Mouse (Mus musculus): ENCODE results near the gene Nat8f2. TPM values are rescaled to one million over a fixed set of nuclear protein-coding genes. Genes with fewer than 3 reads are reported as not detected.
A peak's percentile ranks its signal among the peaks of the same experiment; 100 is the strongest.
"Not testable (repeated sequence)": the region's sequence is repeated elsewhere in the genome, so short reads cannot be mapped to it uniquely, and the experiment has no call there.

Gene Nat8f2
- total RNA-seq, 2 experiments from 2014 or later = not detected

DNA sequence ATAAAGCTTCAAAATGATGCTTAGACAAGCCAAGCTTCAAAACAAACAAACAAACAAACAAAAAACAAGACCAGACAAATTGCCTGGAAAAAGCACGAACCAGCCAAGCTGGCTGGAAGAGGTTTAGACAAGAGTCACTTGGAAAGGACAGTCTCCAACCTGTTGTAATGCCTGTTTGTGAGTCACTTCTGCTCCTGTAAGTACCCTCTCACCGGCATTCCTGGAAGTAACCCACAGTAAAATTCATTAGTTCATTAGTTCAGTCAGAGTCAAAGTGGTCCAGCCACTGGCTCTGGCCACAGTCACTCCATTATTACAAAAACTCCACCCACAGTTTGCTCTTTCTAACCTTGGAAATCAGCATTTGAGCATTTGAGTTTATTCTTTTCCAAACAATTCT, 5.1 kb downstream of the Nat8f2 start:
- no peak for DNase-seq

- DNase-seq = no peak
Measured at GRCm38 (mm10) chr6:85863136-85863535, 5.8 kb downstream of the Nat8f2 start.

GRCm38 (mm10) chr6:85862565-85862964, 6.4 kb downstream of the Nat8f2 start:
- no peak for DNase-seq

DNA sequence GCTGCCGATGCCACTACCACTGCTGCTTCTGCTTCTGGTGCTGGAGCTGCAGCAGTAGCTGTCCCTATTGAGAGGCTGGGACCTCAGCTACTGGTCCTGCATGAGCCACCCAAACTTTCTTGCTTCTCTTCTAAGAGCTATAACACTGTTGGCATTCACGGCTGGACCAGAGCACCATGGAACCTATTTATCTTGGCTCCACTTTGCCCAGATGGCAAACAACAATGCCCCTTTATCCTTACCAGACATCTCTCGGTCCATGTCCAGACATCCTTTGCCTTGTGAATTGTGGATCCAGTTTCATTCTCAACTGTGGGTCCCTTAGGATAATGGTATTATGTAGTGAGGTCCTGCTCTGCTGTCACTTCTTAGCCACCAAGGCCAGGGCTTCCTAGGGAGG, 7.7 kb downstream of the Nat8f2 start:
- DNase-seq = no peak

DNA sequence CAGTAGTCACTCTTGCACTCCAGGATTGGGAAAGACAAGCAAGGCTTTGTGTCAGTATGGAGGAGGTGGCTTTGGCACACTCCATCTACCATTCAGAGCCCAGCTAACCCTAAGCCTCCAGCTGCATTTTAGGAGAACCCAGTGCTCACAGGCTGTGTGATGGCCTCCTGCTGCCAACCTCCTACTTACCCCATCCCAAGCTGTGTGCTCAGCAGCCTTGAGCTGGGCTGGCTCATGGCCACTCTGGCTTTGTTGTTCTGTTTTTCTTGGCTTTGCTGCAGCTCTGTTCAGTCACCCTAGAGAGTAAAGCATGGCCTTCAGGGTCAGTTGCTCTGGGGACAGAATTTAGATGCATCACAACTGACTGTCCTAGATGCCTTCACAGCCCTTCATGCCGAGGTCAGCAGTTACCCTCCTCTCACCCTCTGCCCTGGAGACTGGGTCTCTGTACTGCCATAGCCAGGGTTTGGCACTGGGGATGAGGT, 12.7 kb downstream of the Nat8f2 start:
- DNase-seq = peak; percentile 56

DNA sequence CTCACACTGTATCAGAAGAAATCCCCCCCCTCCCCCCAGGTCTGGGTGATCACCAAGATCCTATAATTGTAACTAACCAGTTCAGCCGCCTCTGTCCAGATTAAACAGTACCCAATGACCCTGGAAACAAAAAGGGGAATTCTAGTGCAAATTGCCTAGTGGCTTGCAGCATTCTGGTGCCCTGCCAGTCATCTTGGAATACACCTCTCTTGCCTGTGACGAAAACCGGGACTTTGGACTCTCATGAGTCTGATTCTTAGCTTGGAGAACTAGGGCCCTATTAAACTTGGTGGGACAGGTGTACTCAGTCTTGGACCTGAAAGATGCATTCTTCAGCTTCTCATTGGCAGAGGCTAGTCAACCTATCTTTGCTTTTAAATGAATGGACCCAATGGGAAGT, 15.5 kb downstream of the Nat8f2 start:
- no peak for DNase-seq

DNA sequence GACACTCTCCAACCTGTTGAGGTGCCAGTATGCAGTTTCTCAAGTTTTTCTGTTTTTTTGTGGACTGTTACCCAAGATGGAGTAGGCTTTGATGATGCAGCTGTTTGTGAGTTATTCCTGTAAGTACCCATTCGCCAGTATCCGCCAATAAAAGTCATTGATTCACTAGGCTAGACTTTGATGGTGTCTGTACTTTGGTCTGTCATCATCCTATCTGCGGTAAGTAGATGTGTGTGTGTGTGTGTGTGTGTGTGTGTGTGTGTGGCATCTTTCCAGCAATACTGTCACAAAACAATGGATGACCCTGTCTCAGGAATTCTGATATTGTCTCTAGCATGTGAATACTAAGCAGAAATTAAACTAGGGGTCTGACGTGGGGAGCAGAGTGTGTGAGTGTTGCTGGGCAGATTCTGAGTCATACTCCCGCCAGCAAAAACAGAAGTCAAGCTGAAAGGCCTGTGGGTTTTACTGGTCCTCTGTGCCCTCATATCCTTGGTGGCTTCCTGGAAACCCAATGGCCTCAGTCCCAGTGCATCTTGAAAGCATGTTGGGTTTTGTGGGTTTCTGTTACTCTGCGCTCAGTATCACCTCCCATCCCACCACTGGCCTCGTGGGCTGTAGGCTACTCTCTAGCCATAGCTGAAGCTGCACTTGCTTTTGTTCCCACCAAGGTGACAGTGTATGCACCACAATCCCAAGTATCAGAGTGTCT, 17.7 kb downstream of the Nat8f2 start:
- DNase-seq = no peak

- DNase-seq = no peak
Measured at GRCm38 (mm10) chr6:85849240-85849639, 19.7 kb downstream of the Nat8f2 start.

DNA sequence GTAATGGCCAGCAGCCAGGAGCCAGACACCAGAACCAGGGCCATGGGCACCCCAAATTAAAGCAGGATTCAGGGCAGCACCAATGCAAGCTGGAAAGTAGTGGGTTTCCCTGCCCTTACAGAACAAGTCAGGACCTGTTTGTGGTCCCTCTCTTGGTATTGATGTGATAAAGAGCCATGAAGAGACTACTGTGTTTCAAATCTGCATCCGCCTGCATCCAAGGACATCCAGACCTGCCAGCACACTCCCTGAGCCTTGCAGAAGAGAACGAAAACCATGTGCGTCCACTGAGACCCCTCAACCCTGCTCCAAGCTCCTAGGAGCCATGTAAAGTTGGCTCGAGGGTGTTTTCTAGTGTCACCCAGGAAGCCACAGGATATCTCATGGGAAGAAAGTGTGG, 20.8 kb downstream of the Nat8f2 start:
- DNase-seq = no peak

GRCm38 (mm10) chr6:85846921-85847320, 22.0 kb downstream of the Nat8f2 start:
- no peak for DNase-seq

GRCm38 (mm10) chr6:85843677-85844458, 25.1 kb downstream of the Nat8f2 start:
- DNase-seq = not testable (repeated sequence)

DNA sequence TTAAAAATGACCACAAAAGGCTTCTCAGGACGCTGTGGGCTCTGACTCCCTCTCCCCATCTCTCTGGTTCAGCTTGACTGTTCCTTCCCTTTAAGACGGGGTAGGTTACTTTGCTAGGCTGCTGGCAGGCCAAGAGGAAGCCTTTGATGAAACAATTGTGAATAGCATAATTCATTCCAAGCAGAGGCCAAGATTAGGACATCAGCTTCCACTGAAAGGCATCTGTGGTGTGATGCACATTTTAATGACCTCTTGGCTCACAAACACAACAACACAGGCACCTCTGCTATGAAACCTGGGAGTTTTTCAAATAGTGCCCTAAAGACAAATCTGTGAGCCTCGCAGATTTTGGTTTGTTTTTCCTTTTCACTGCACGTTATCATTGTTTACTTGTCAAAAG, 29.0 kb downstream of the Nat8f2 start:
- DNase-seq = no peak

DNA sequence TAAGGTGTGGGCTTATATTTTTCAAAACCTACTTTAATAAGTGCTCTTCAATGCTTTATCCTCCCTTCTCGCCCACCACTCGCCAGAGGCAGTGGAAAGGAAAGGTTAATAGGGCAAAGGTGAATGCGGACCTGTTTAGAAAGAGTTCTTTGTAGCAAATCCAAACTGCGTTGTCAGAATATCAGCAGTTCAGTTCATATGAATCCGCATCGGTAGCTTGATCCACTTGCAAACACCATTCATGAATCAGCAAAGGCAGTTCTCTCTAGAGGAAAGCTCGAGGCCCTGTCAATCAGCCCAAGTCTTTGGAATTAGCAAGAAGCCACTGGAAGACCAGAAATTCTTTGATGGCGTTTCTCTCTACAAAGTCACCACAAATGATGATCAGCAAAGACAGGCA, 30.3 kb downstream of the Nat8f2 start:
- DNase-seq = no peak

- DNase-seq = peak; percentile 35
Measured at GRCm38 (mm10) chr6:85837307-85837706, 31.7 kb downstream of the Nat8f2 start.

- peak; percentile 76 for DNase-seq
Measured at GRCm38 (mm10) chr6:85836827-85837226, 32.1 kb downstream of the Nat8f2 start.

- DNase-seq = not testable (repeated sequence)
Measured at GRCm38 (mm10) chr6:85836098-85836497, 32.9 kb downstream of the Nat8f2 start.

DNA sequence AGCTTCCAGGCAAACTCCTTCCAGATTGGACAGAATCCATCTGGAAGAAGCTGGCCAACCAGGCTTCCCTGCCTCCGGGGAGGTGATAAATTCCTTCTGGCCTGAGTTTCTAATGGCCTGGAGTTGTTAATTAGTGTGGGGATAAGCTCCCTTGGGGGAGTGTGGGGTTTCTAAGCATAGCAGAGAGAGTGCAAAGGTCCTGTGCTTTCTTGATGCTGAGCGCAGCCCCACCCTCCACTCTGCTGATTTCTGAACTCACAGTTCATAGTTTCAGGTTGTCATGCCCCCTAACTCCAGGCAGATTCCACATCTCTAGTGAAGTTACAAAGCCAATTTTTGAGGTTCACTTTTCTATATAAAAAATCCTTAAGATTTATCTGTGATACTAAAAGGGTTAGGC, 33.9 kb downstream of the Nat8f2 start:
- not testable (repeated sequence) for DNase-seq

DNA sequence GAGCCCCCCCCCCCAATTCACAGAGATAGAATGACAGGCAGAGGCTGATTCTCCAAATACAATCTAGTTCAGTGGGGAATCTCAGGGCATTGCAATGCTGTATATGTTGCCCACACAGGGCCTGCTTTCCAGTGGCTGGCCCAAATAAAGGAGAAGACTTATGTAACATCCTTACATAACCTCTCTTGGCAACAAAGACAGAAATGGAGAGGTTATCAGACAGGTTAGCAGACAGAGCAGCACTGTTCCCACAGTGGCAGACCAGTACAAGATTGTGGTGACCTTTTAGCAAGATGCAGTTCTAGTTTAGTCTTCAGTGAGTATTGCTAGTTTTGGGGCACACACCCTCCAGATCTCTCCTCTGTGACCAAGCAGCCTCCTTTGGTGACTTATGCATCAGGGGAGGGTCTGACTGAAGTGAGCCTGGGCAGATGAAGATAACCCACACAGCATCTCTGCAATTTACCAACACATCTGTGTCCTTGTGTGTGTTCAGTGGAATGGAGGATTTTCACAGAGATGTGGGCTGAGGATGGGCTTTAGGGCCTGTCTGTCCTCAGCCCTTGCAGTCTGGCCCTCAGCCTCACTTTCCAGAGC, 34.4 kb downstream of the Nat8f2 start:
- not testable (repeated sequence) for DNase-seq

DNA sequence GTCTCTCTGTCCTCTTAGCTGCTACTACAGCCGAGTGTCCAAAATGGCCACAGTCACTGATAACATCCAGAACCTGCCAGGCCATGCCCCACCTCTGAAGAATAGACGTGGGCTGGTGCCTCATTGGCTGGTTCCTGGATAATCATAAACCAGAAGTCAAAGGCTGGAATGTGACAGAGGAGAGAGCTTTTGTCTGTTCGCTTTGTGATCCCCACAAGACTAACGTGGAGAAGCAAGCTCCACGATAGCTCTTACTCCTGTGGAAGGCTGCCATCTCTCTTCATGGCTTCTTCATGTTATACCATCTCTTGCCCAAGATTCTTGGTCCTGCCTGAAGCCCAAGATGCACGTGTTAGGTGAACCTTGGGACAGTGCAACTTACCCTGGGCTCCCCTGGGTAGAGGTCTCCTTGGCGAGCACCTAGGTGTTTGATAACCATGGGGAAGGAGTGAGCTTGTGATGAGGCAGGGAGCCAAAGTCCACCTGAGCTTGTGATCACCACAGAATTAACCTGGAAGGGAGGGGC, 37.1 kb downstream of the Nat8f2 start, which contains the start of gene Nat8:
Nat8 (minus strand) TSS at position 287 of the 526 bp plus-strand sequence.
- DNase-seq = no peak

DNA sequence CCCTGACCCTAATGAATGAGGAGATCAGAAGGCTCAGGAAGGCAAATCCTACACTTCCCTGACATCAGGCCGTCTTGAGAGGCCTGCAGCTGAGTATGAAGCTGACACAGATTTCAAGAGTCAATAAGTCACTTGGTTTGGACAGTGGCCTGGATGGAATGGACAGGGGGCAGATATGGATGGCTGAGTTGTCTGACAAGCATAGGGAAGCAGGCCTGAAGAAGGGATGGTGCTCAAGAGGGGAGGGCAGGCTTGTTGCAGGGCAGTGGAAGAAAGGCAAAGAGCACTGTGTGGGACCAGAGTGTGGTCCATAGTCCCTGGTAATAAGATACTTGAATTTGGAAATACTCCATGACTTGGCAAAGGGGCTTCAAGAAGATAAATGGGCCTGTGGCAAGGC, 39.5 kb downstream of the Nat8f2 start:
- no peak for DNase-seq

GRCm38 (mm10) chr6:85825886-85826285, 43.1 kb downstream of the Nat8f2 start:
- no peak for DNase-seq

GRCm38 (mm10) chr6:85823382-85824090, 45.4 kb downstream of the Nat8f2 start:
- no peak for DNase-seq
